Mouse (Mus musculus) forebrain, embryonic 11.5 days (tissue): ENCODE results near the gene Gjb1. TPM values are rescaled to one million over a fixed set of nuclear protein-coding genes. Genes with fewer than 3 reads are reported as not detected.

Source experiments
- ATAC-seq: fragments of 200-750 bp; cut with Nextera tagmentation; replicated peaks from 2 replicates; pipeline ENCODE4 v1.8.0; 2017; ENCODE audit warnings: moderate TSS enrichment; ENCODE audit not compliant: low FRiP score
- DNase-seq: peaks from one replicate; pipeline ENCODE4 v3.0.0-alpha.2; 2017; ENCODE audit warnings: low spot score
- H3K27ac ChIP-seq: fragments of 300-500 bp; sonication (generic); 2 replicates; pipeline ENCODE4 v1.5.1; 2014; ENCODE audit warnings: low read depth, low read length
- H3K27me3 ChIP-seq: fragments of 300-500 bp; sonication (generic); 2 replicates; pipeline ENCODE4 v1.6.1; 2014; ENCODE audit warnings: mild to moderate bottlenecking, low read length, mixed read lengths; ENCODE audit not compliant: control insufficient read depth, insufficient read depth
- H3K36me3 ChIP-seq: fragments of 300-500 bp; sonication (generic); 2 replicates; pipeline ENCODE4 v1.6.1; 2014; ENCODE audit warnings: mild to moderate bottlenecking, low read length, moderate library complexity, mixed read lengths; ENCODE audit not compliant: control insufficient read depth, insufficient read depth
- H3K4me1 ChIP-seq: fragments of 300-500 bp; sonication (generic); replicated peaks from 2 replicates; pipeline ENCODE4 v1.6.1; 2014; ENCODE audit warnings: low read length, mixed read lengths; ENCODE audit not compliant: control insufficient read depth, insufficient read depth
- H3K4me2 ChIP-seq: fragments of 300-500 bp; sonication (generic); 2 replicates; pipeline ENCODE4 v1.6.1; 2014; ENCODE audit warnings: low read depth, mild to moderate bottlenecking, low read length, moderate library complexity, mixed read lengths; ENCODE audit not compliant: severe bottlenecking
- H3K4me3 ChIP-seq: fragments of 300-500 bp; sonication (generic); 2 replicates; pipeline ENCODE4 v1.5.1; 2014; ENCODE audit warnings: low read depth, low read length
- H3K9ac ChIP-seq: fragments of 300-500 bp; sonication (generic); 2 replicates; pipeline ENCODE4 v1.6.1; 2014; ENCODE audit warnings: low read length
- H3K9me3 ChIP-seq: fragments of 300-500 bp; sonication (generic); 2 replicates; pipeline ENCODE4 v1.6.1; 2016; ENCODE audit warnings: low read length, mixed read lengths; ENCODE audit not compliant: control insufficient read depth
- WGBS: fragments of 180-500 bp; shearing (Covaris S2); extraction: QIAGEN DNeasy Blood & Tissue Kit; methylation state at CpG from one replicate; pipeline ENCODE4 v1.1.7; 2014; 5-methylcytosine and 5-hydroxymethylcytosine counted together
- polyA plus RNA-seq: library from polyadenylated mRNA; unstranded; fragments of >200 nt; fragmentation: Nextera tagmentation; extraction: Ambion mirVana; gene quantifications from 2 replicates; pipeline ENCODE4 v1.2.1, GENCODE M21; 2014

Gjb1 gene
- polyA plus RNA-seq, 1 experiment from 2014 or later: not detected

DNA sequence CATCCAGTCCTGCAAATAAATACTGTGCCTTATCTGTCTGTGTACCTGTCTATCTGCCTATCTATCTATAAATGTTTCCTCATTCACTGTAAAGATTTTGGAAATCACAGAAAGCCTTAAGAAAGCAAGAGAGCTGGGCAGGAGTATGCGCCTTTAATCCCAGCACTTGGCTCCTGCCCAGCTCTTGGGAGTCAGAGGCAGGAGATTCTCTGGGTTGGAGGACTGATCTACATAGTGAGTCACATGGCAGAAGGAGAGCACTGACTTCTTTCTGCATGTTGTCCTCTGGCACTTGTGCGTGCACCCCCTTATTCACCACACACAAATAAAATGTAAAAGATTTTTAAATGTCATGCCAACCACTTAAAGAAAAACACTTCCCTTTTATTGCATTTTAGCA, 47.3 kb downstream of the Gjb1 start:
- DNase-seq: no peak
- H3K27ac ChIP-seq: no peak overlapping the region
- no peaks in the 10 kb centered on the region for H3K36me3 ChIP-seq
- no peaks in the 10 kb centered on the region for H3K9me3 ChIP-seq
- H3K4me2 ChIP-seq: no peak overlapping the region
- no peaks in the 10 kb centered on the region for H3K27me3 ChIP-seq
- ATAC-seq: no peak
- H3K9ac ChIP-seq: no peak overlapping the region
- H3K4me3 ChIP-seq: no peak overlapping the region
- WGBS: 89% methylated on average over 2 of the region's 2 CpGs
- no peaks in the 10 kb centered on the region for H3K4me1 ChIP-seq

GRCm38 (mm10) chrX:101427774-101428173, 51.6 kb downstream of the Gjb1 start:
- Histone ChIP-seq H3K36me3 (no peaks in the 10 kb centered on the region; the same call in 1 of the 2 replicates), H3K4me1 (no peaks in the 10 kb centered on the region), H3K27ac (no peak overlapping the region), H3K9ac (no peak overlapping the region), H3K9me3 (no peaks in the 10 kb centered on the region), H3K4me2 (no peak overlapping the region), H3K4me3 (no peak overlapping the region), H3K27me3 (no peaks in the 10 kb centered on the region)
- ATAC-seq (no peak), DNase-seq (no peak)
- 5% methylated on average over 1 of the region's 1 CpGs for WGBS

- peak overlapping the region; percentile 29; the same call in 1 of the 2 replicates for H3K9ac ChIP-seq
- peak overlapping the region; percentile 63 for H3K4me3 ChIP-seq
- H3K27me3 ChIP-seq: no peaks in the 10 kb centered on the region
- ATAC-seq: peak; percentile 7; the same call in 1 of the 2 replicates
- no peaks in the 10 kb centered on the region; the same call in 1 of the 2 replicates for H3K36me3 ChIP-seq
- H3K27ac ChIP-seq: peak overlapping the region; percentile 94
- H3K4me1 ChIP-seq: no peaks in the 10 kb centered on the region
- no peak for DNase-seq
- 22% methylated on average over 7 of the region's 7 CpGs for WGBS
- peak overlapping the region; percentile 46 for H3K4me2 ChIP-seq
- no peaks in the 10 kb centered on the region for H3K9me3 ChIP-seq
These were observed 52.6 kb downstream of the Gjb1 start for GRCm38 (mm10) chrX:101428785-101429141.

- whole genome bisulfite sequencing: 24% methylated on average over 51 of the region's 51 CpGs
- Histone ChIP-seq H3K4me2 (peak within 1 kb of the TSS; percentile 51), H3K4me3 (peak within 1 kb of the TSS; percentile 63), H3K4me1 (no peaks in the 10 kb centered on the region), H3K27me3 (no peaks in the 10 kb centered on the region), H3K9me3 (no peaks in the 10 kb centered on the region), H3K9ac (peak within 1 kb of the TSS; percentile 92), H3K27ac (peak within 1 kb of the TSS; percentile 94), H3K36me3 (no peaks in the 10 kb centered on the region; the same call in 1 of the 2 replicates)
- ATAC-seq (peak; percentile 96), DNase-seq (peak; percentile 90)
These were observed 53.2 kb downstream of the Gjb1 start, which contains the start of gene Nono for GRCm38 (mm10) chrX:101429142-101429949. Gene Nono, plus strand, starts transcription at chrX:101429318.

- Histone ChIP-seq H3K4me2 (peak overlapping the region; percentile 51; the same call in 1 of the 2 replicates), H3K9ac (peak overlapping the region; percentile 92), H3K36me3 (no peaks in the 10 kb centered on the region; the same call in 1 of the 2 replicates), H3K4me1 (no peaks in the 10 kb centered on the region), H3K27ac (peak overlapping the region; percentile 94), H3K27me3 (no peaks in the 10 kb centered on the region), H3K9me3 (no peaks in the 10 kb centered on the region), H3K4me3 (peak overlapping the region; percentile 63)
- ATAC-seq: peak; percentile 57
- WGBS: 30% methylated on average over 14 of the region's 14 CpGs
- no peak for DNase-seq
These were observed 53.8 kb downstream of the Gjb1 start for GRCm38 (mm10) chrX:101429976-101430375.

Other genes starting within 250 kb of the Gjb1 start
- gene Snx12, start 153.8 kb upstream of the Gjb1 start, polyA plus RNA-seq: 56.0 and 57.5 TPM in 2 replicates
- 1.3 and 2.1 TPM in 2 replicates for gene Foxo4, start 121.8 kb upstream of the Gjb1 start, polyA plus RNA-seq
- not detected in 2 replicates for gene Gm614, start 112.4 kb upstream of the Gjb1 start, polyA plus RNA-seq
- gene Il2rg, start 108.1 kb upstream of the Gjb1 start, polyA plus RNA-seq: 1.7 and 1.9 TPM in 2 replicates
- not detected in 2 replicates for gene Gm20489, start 107.4 kb upstream of the Gjb1 start, polyA plus RNA-seq
- 46.5 and 47.6 TPM in 2 replicates for gene Med12, start 102.3 kb upstream of the Gjb1 start, polyA plus RNA-seq
- 28.1 and 32.1 TPM in 2 replicates for gene Nlgn3, start 77.2 kb upstream of the Gjb1 start, polyA plus RNA-seq
- gene Zmym3, start 44.5 kb downstream of the Gjb1 start, polyA plus RNA-seq: 24.4 and 25.6 TPM in 2 replicates
- 671 and 672 TPM in 2 replicates for gene Nono, start 52.9 kb downstream of the Gjb1 start, polyA plus RNA-seq
- gene Itgb1bp2, start 72.7 kb downstream of the Gjb1 start, polyA plus RNA-seq: 3.0 and 3.5 TPM in 2 replicates
- 28.3 and 30.2 TPM in 2 replicates for gene Taf1, start 156.4 kb downstream of the Gjb1 start, polyA plus RNA-seq